Mouse (Mus musculus) intestine, embryonic 16.5 days (tissue): Measurements from ENCODE around the gene Acvrl1. TPM values are rescaled to one million over a fixed set of nuclear protein-coding genes. Genes with fewer than 3 reads are reported as not detected.
"Not testable (repeated sequence)": the region's sequence is repeated elsewhere in the genome, so short reads cannot be mapped to it uniquely, and the experiment has no call there.

ENCODE experiments used
- ATAC-seq: fragments of 200-750 bp; cut with Nextera tagmentation; 2 replicates; pipeline ENCODE4 v1.8.0; 2017; ENCODE audit warnings: moderate TSS enrichment, moderate library complexity
- H3K27ac ChIP-seq: fragments of 300-500 bp; sonication (generic); 2 replicates; pipeline ENCODE4 v1.5.1; 2014; ENCODE audit warnings: mild to moderate bottlenecking, low read length
- H3K27me3 ChIP-seq: fragments of 300-500 bp; sonication (generic); replicated peaks from 2 replicates; pipeline ENCODE4 v1.6.1; 2014; ENCODE audit warnings: low read length, control low read depth, mixed read lengths; ENCODE audit not compliant: control insufficient read depth, insufficient read depth
- H3K36me3 ChIP-seq: fragments of 300-500 bp; sonication (generic); 2 replicates; pipeline ENCODE4 v1.6.1; 2014; ENCODE audit warnings: low read length, control low read depth; ENCODE audit not compliant: control insufficient read depth, insufficient read depth
- H3K4me1 ChIP-seq: fragments of 300-500 bp; sonication (generic); 2 replicates; pipeline ENCODE4 v1.6.1; 2014; ENCODE audit warnings: low read length, control low read depth, mixed read lengths; ENCODE audit not compliant: control insufficient read depth, insufficient read depth
- H3K4me2 ChIP-seq: fragments of 300-500 bp; sonication (generic); 2 replicates; pipeline ENCODE4 v1.6.1; 2014; ENCODE audit warnings: low read depth, low read length, control low read depth
- H3K4me3 ChIP-seq: fragments of 300-500 bp; sonication (generic); 2 replicates; pipeline ENCODE4 v1.5.1; 2014; ENCODE audit warnings: mild to moderate bottlenecking, low read length
- H3K9ac ChIP-seq: fragments of 300-500 bp; sonication (generic); 2 replicates; pipeline ENCODE4 v1.6.1; 2014; ENCODE audit warnings: low read depth, low read length
- H3K9me3 ChIP-seq: fragments of 300-500 bp; sonication (generic); 2 replicates; pipeline ENCODE4 v1.6.1; 2016; ENCODE audit warnings: low read length, control low read depth; ENCODE audit not compliant: control insufficient read depth
- WGBS: fragments of 180-500 bp; shearing (Covaris S2); extraction: QIAGEN DNeasy Blood & Tissue Kit; methylation state at CpG from one replicate; pipeline ENCODE4 v1.1.7; 2014; 5-methylcytosine and 5-hydroxymethylcytosine counted together
- polyA plus RNA-seq: library from polyadenylated mRNA; unstranded; fragments of >200 nt; fragmentation: Nextera tagmentation; extraction: Ambion mirVana; gene quantifications from 2 replicates; pipeline ENCODE4 v1.2.1, GENCODE M21; 2015

Gene Acvrl1
- polyA plus RNA-seq, 1 experiment from 2014 or later, result 31.9 TPM

DNA sequence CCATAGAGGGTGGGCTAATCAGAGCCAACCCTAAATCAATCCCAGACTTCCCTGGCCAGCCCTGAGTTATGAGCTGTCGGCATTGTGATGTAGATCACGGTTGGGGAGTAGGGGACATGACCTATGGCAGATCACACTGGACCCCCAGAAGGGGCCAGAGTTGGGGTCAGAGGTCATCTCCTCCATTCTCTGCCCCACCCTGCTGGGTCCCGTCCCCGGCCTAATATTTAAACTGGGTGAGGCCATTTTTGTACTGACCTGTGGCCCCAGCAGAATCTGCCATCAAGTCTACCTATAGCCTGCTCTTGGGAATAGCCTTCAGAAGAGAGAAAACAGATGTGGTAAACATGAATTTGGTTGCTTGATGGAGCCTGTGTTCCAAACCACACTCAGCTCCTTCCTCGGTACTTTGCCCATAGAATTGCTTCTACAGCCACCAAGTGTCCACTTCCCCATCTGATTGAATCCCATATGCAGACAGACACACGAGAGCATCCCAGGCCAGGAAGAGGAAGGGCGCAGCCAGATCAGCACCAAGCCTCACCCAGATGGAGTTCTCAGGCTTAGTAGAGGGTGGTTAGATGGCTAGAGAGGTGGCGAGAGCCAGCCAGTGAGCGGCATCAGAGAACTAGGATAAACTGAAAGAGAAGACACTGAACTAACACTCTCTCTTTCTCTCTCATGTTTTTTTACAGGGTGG is 24.6 kb upstream of the Acvrl1 start:
- Histone ChIP-seq H3K36me3 (no peaks in the 10 kb centered on the region), H3K4me3 (no peak overlapping the region), H3K27me3 (no peaks in the 10 kb centered on the region; the same call in 1 of the 2 replicates), H3K4me1 (0 out of 2 replicates have a peak, but pooled peaks cover under 1% of the 10 kb centered on the region), H3K9me3 (no peaks in the 10 kb centered on the region), H3K4me2 (no peak overlapping the region), H3K27ac (no peak overlapping the region), H3K9ac (no peak overlapping the region)
- 74% methylated on average over 9 of the region's 9 CpGs for WGBS
- ATAC-seq, result no peak

DNA sequence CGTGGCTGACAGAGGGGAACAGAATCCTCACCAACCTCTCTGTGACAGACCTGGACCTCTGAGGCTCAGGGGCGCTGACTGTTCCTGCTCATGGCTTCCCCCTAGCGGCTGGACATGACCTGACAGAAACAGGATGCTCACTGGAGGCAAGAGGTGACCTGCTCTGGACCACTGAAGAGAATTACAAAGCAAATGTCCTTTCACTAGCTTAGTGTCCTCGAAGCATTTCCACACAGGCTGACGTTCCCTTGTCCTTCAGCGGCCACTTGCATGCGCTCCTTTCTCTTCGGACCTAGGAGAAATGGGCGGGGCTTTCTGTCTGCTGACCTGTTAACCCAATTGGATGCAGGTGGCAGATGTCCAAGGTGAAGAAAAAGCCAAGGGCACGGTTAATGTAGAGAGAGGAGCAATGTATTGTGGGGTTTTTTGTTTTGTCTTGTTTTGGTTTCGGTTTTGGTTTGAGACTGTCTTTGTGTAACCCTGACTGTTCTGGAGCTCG is 22.8 kb upstream of the Acvrl1 start:
- H3K4me3 ChIP-seq, result no peak overlapping the region
- peak; percentile 73 for ATAC-seq
- no peaks in the 10 kb centered on the region for H3K27me3 ChIP-seq
- WGBS, result 16% methylated on average over 12 of the region's 12 CpGs
- H3K4me1 ChIP-seq, result no peaks in the 10 kb centered on the region
- no peaks in the 10 kb centered on the region for H3K9me3 ChIP-seq
- no peak overlapping the region for H3K9ac ChIP-seq
- H3K36me3 ChIP-seq, result no peaks in the 10 kb centered on the region
- peak overlapping the region; percentile 46 for H3K4me2 ChIP-seq
- no peak overlapping the region for H3K27ac ChIP-seq

DNA sequence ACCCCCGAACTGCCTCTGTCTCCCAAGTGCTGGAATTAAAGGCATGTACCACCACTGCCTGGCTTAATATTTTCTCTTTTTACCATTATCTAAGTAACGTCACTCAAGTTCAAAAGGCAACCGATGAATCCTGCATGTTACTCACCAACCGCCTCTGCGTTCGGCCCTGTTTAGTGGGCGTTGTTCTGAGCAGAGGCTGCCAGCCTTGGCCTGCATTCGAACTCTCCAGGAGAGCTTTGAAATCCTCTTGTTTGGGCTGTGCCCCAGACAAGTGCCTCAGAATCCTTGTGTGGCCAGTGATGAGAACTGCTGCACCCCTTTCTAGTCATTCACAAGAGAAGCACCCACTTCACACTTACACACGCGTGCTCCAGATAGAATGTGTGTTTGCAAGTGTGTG is 22.3 kb upstream of the Acvrl1 start:
- WGBS, result 82% methylated on average over 10 of the region's 10 CpGs
- Histone ChIP-seq H3K4me3 (no peak overlapping the region), H3K4me1 (no peaks in the 10 kb centered on the region), H3K9ac (no peak overlapping the region), H3K4me2 (0 out of 2 replicates have a peak overlapping the region, but pooled peaks have one; percentile 46), H3K27me3 (no peaks in the 10 kb centered on the region), H3K36me3 (no peaks in the 10 kb centered on the region), H3K9me3 (no peaks in the 10 kb centered on the region), H3K27ac (no peak overlapping the region)
- ATAC-seq, result no peak

- ATAC-seq, result no peak
- 0 out of 2 replicates have a peak, but pooled peaks cover 2% of the 10 kb centered on the region for H3K4me1 ChIP-seq
- H3K9ac ChIP-seq, result no peak overlapping the region
- no peaks in the 10 kb centered on the region for H3K27me3 ChIP-seq
- no peak overlapping the region for H3K4me2 ChIP-seq
- H3K27ac ChIP-seq, result no peak overlapping the region
- 90% methylated on average over 5 of the region's 5 CpGs for WGBS
- no peaks in the 10 kb centered on the region for H3K36me3 ChIP-seq
- H3K4me3 ChIP-seq, result no peak overlapping the region
- no peaks in the 10 kb centered on the region for H3K9me3 ChIP-seq
Measured at GRCm38 (mm10) chr15:101107906-101108671, 20.2 kb upstream of the Acvrl1 start.

DNA sequence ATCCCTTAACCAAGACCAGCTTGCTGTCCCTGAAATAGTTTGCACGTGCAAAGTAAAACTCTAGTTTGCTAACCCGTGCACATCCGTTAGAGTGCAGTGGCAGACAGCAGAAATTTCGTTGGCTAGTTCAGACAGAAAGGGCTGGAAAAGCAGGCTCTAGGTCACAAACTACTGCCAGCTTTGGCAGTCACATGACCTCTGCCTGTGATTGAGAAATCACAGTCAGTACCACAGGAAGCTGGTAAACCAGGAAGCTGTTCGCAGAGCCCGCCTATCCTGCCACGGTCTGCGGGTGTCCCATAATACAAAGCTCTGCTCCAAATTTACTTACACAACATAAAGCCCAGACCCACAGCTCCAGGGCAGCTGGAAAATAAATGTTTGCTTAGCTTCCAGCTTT is 15.1 kb upstream of the Acvrl1 start:
- H3K9ac ChIP-seq, result 0 out of 2 replicates have a peak overlapping the region, but pooled peaks have one; percentile 21
- ATAC-seq, result peak; percentile 66
- H3K9me3 ChIP-seq, result peaks cover 4% of the 10 kb centered on the region; the same call in 1 of the 2 replicates
- peaks cover 6% of the 10 kb centered on the region; the same call in 1 of the 2 replicates for H3K4me1 ChIP-seq
- H3K4me3 ChIP-seq, result no peak overlapping the region
- no peaks in the 10 kb centered on the region for H3K36me3 ChIP-seq
- 52% methylated on average over 8 of the region's 8 CpGs for WGBS
- H3K27ac ChIP-seq, result peak overlapping the region; percentile 23; the same call in 1 of the 2 replicates
- H3K27me3 ChIP-seq, result no peaks in the 10 kb centered on the region
- no peak overlapping the region for H3K4me2 ChIP-seq

- H3K9me3 ChIP-seq, result not testable (repeated sequence)
Measured at GRCm38 (mm10) chr15:101113778-101114177, 14.5 kb upstream of the Acvrl1 start.

GRCm38 (mm10) chr15:101115511-101116110 is 12.7 kb upstream of the Acvrl1 start, which contains the start of gene Ankrd33:
Gene Ankrd33 (plus strand): TSS chr15:101115755.
- no peak for ATAC-seq
- H3K4me3 ChIP-seq, result no peak within 1 kb of the TSS
- no peak within 1 kb of the TSS for H3K27ac ChIP-seq
- WGBS, result 74% methylated on average over 5 of the region's 5 CpGs
- peaks cover 16% of the 10 kb centered on the region for H3K4me1 ChIP-seq
- H3K27me3 ChIP-seq, result no peaks in the 10 kb centered on the region
- no peak within 1 kb of the TSS for H3K4me2 ChIP-seq
- peaks cover 4% of the 10 kb centered on the region; the same call in 1 of the 2 replicates for H3K9me3 ChIP-seq
- H3K36me3 ChIP-seq, result no peaks in the 10 kb centered on the region
- H3K9ac ChIP-seq, result no peak within 1 kb of the TSS

More at GRCm38 (mm10) chr15:101113778-101114177, 14.5 kb upstream of the Acvrl1 start:
- 0 out of 2 replicates have a peak, but pooled peaks have one; percentile 9 for ATAC-seq
- H3K27ac ChIP-seq, H3K9ac ChIP-seq, H3K36me3 ChIP-seq, H3K4me3 ChIP-seq, H3K27me3 ChIP-seq, H3K4me2 ChIP-seq, H3K4me1 ChIP-seq: not testable (repeated sequence)
- 86% methylated on average over 2 of the region's 2 CpGs for WGBS

DNA sequence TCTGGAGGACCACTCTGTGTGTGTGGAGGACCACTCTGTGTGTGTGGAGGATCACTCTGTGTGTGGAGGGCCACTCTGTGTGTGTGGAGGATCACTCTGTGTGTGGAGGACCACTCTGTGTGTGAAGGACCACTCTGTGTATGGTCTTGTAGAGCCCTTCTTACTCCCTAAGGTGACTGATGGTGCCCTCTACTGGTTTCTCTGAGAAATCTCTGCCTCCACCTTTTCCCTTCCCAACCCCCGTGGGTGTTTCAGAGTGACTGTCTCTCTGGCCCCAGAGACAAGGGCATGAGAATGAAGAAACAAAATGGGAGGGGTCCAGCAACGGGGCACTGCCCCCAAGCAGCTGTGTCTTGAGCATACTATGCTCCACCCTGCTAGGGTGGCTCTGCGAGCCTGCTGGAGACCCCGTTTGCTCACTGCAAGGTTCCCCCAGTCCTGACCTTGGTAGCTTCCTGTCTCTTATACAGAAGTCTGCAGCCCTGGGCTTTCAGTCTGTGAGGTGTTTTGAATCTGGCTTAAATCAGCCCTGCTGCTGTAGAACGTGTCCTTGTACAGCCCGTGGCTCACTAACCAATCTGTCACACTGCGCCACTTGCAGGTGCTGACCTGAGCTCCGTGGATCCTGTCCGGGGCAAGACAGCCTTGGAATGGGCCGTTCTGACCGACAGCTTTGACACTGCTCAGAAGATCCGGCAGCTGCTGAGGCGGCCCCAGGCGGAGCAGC is 9.8 kb upstream of the Acvrl1 start:
- Histone ChIP-seq H3K27me3 (no peaks in the 10 kb centered on the region), H3K4me2 (no peak overlapping the region), H3K27ac (no peak overlapping the region), H3K4me1 (peaks cover 14% of the 10 kb centered on the region), H3K9ac (peak overlapping the region; percentile 23; the same call in 1 of the 2 replicates), H3K4me3 (no peak overlapping the region), H3K36me3 (no peaks in the 10 kb centered on the region), H3K9me3 (peaks cover 4% of the 10 kb centered on the region; the same call in 1 of the 2 replicates)
- WGBS, result 53% methylated on average over 14 of the region's 14 CpGs
- peak; percentile 29; the same call in 1 of the 2 replicates for ATAC-seq
